Mouse (Mus musculus) heart, adult 2 months (tissue): ENCODE measurements at regions not wholly inside any gene's neighbourhood (a gene's known extent, or its start where the extent isn't known, plus 50 kb on each side); places are given as distances from the start of the nearest gene placed in this dataset.

Source experiments
- CTCF ChIP-seq: fragments of 200-600 bp; IDR thresholded peaks from 2 replicates; pipeline ENCODE4 v1.8.1; 2022; ENCODE audit warnings: antibody characterized with exemption, mild to moderate bottlenecking, moderate library complexity
- EP300 ChIP-seq: fragments of 200-500 bp; IDR thresholded peaks from 2 replicates; pipeline ENCODE4 v1.6.1; 2011; ENCODE audit warnings: low read depth, low read length, control low read depth; ENCODE audit not compliant: insufficient read depth

DNA sequence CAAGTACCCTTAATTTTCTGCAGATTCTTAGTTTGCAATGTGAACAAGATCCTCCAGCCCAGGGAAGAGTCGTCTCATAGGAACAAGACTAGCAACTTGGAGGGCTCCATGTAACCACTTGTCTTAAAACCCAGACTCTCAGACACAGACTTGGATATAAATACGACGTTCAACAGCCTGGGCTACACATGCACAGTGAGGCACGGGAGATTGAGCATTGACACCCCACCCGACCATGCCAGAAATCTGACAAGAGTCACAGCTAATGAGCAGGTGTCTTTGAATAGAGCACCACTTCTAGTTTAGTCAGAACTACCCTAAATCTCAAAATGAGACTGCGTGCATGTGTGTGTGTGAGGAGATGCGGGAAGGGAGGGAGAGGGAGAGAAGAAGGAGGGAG, 243.5 kb downstream of the Sox4 start:
- TF ChIP-seq EP300 = no peak
- TF ChIP-seq CTCF = no peak
